Mouse (Mus musculus) intestine, postnatal 0 days (tissue): ENCODE measurements around the gene Nyap1. TPM values are rescaled to one million over a fixed set of nuclear protein-coding genes. Genes with fewer than 3 reads are reported as not detected.

Experiments
- ATAC-seq: fragments of 200-750 bp; cut with Nextera tagmentation; 2 replicates; pipeline ENCODE4 v1.8.0; 2017; ENCODE audit warnings: mild to moderate bottlenecking, moderate TSS enrichment, moderate library complexity
- H3K27ac ChIP-seq: fragments of 300-500 bp; sonication (generic); 2 replicates; pipeline ENCODE4 v1.5.1; 2014; ENCODE audit warnings: mild to moderate bottlenecking, low read depth, low read length, moderate library complexity
- H3K27me3 ChIP-seq: fragments of 300-500 bp; sonication (generic); replicated peaks from 2 replicates; pipeline ENCODE4 v1.6.1; 2014; ENCODE audit warnings: low read length, mixed read lengths; ENCODE audit not compliant: control insufficient read depth, insufficient read depth
- H3K36me3 ChIP-seq: fragments of 300-500 bp; sonication (generic); 2 replicates; pipeline ENCODE4 v1.6.1; 2014; ENCODE audit warnings: mild to moderate bottlenecking, moderate library complexity; ENCODE audit not compliant: control insufficient read depth, insufficient read depth
- H3K4me1 ChIP-seq: fragments of 300-500 bp; sonication (generic); replicated peaks from 2 replicates; pipeline ENCODE4 v1.6.1; 2014; ENCODE audit warnings: antibody characterized with exemption, low read length, mixed read lengths; ENCODE audit not compliant: control insufficient read depth, insufficient read depth
- H3K4me2 ChIP-seq: fragments of 300-500 bp; sonication (generic); replicated peaks from 2 replicates; pipeline ENCODE4 v1.6.1; 2014; ENCODE audit warnings: low read depth, mild to moderate bottlenecking, moderate library complexity
- H3K4me3 ChIP-seq: fragments of 300-500 bp; sonication (generic); 2 replicates; pipeline ENCODE4 v1.5.1; 2014; ENCODE audit warnings: low read depth, low read length
- H3K9ac ChIP-seq: fragments of 300-500 bp; sonication (generic); 2 replicates; pipeline ENCODE4 v1.6.1; 2014; ENCODE audit warnings: mild to moderate bottlenecking, low read depth, low read length
- H3K9me3 ChIP-seq: fragments of 300-500 bp; sonication (generic); 2 replicates; pipeline ENCODE4 v1.6.1; 2016; ENCODE audit warnings: mixed run types; ENCODE audit not compliant: control insufficient read depth
- CTCF ChIP-seq: sonication (generic); IDR thresholded peaks from 2 replicates; pipeline ENCODE4 v1.5.1; 2016; ENCODE audit warnings: low read depth, mild to moderate bottlenecking, control low read depth, antibody characterized with exemption, moderate library complexity
- WGBS: fragments of 180-500 bp; shearing (Covaris S2); extraction: QIAGEN DNeasy Blood & Tissue Kit; methylation state at CpG from one replicate; pipeline ENCODE4 v1.1.7; 2014; 5-methylcytosine and 5-hydroxymethylcytosine counted together
- polyA plus RNA-seq: library from polyadenylated mRNA; unstranded; fragments of >200 nt; fragmentation: Nextera tagmentation; extraction: Ambion mirVana; gene quantifications from 2 replicates; pipeline ENCODE4 v1.2.1, GENCODE M21; 2015

Nyap1 gene
- polyA plus RNA-seq, 1 experiment from 2014 or later, result 1.6 TPM

DNA sequence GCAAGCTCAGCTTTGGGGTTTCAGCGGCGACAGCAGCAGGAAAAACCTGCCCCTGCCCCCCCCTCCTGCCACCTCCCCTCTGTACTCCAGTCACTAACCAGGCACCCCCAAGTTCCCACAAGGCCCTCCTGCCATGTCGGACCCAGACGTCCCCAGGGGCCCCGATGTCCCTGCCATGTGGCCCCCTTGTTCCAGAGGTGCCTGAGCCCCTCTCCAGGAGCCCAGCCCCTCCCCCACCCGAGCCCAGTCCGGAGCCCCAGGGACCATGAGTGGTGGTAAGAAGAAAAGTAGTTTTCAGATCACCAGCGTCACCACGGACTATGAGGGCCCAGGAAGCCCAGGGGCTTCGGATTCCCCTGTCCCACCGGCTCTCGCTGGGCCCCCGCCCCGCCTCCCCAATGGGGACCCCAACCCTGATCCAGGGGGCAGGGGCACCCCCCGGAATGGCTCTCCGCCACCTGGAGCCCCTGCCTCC lies 5.5 kb upstream of the Nyap1 start:
- peak overlapping the region; percentile 98 for H3K27ac ChIP-seq
- no peaks in the 10 kb centered on the region for H3K9me3 ChIP-seq
- H3K4me2 ChIP-seq, result peak overlapping the region; percentile 95
- peaks cover 20% of the 10 kb centered on the region for H3K36me3 ChIP-seq
- H3K9ac ChIP-seq, result peak overlapping the region; percentile 86
- H3K4me1 ChIP-seq, result peaks cover 8% of the 10 kb centered on the region; the same call in 1 of the 2 replicates
- no peaks in the 10 kb centered on the region for H3K27me3 ChIP-seq
- no peak for TF ChIP-seq CTCF
- WGBS, result 1% methylated on average over 16 of the region's 16 CpGs
- H3K4me3 ChIP-seq, result peak overlapping the region; percentile 82
- no peak for ATAC-seq

DNA sequence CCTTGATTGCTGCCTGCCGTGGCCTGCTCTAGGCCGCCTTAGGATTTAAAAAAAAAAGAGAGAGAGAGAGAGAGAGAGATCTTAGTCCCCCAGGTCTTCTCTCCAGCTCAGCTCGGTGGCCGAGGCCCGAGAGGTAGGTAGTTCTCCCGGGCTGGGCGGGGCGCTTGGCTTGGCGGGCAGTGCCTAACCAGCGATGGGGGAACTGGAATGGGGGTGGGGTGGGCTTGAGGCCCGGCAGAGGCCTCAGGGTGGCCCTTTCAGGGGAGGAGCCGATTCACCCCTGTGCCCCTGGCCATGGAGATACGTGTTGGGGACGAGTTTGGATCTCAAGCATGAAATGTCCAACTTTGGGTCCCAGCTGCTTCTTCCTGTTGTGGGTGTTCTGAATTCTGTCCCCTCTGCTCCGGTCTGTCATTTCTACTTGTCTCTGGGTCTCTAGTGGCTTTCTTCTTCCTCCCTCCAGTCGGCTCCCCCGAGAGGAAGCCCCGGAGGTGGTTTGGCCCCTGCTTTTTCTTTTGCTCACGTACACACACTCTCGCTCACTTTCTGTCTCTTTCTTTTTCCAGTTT lies 5.0 kb upstream of the Nyap1 start:
- WGBS, result 1% methylated on average over 20 of the region's 20 CpGs
- no peak for TF ChIP-seq CTCF
- H3K36me3 ChIP-seq, result peaks cover 15% of the 10 kb centered on the region
- H3K27me3 ChIP-seq, result no peaks in the 10 kb centered on the region
- H3K9me3 ChIP-seq, result no peaks in the 10 kb centered on the region
- peak overlapping the region; percentile 95 for H3K4me2 ChIP-seq
- peak overlapping the region; percentile 86 for H3K9ac ChIP-seq
- H3K27ac ChIP-seq, result peak overlapping the region; percentile 98
- peaks cover 8% of the 10 kb centered on the region; the same call in 1 of the 2 replicates for H3K4me1 ChIP-seq
- peak overlapping the region; percentile 82 for H3K4me3 ChIP-seq
- ATAC-seq, result peak; percentile 19

DNA sequence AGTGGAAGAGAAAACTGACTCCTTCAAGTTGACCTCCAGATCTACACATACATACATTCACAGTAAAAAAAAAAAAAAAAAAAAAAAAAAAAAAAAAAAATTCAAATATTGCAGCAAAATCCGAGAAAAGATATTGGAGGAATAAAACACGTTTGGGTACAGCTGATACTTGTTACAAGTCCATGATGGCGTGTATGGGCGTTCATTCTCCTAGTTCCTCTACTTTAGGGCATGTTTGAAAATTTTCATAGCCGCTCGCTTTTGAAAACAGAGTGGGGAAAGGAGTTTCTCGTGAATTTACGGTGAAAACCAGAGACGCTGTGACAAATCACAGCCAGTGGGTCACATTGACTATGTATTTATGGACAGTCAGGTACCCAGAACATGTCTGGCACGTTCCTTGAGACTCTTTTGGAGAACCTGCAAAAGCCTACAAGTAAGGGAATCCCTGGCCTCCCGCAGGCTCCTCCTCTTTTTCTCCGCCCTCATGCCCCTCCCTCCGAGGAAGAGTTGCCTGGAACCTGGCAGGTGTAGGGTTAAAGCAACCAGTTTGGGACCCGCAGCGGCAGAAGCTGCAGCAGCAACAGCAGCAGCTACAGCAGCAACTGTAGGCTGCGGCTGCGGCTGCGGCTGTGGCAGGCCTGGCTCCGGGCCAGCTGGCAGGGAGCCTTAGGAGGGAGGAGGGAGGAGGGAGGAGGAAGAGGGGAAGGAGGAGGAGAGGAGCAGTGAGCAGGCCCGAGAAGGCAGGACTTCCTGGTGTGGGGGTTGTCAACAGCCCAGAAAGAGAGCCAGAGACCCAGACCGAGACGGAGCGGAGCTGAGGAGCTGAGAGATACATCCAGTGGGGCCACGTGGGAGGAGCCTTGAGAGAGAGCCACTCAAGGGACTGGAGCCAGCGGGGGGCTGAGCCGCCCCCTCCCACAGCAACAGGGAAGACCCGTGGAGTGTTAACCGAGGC lies 4.1 kb upstream of the Nyap1 start, which contains the start of gene Tsc22d4:
Gene Tsc22d4 (plus strand): TSS at position 517 of the 958 bp plus-strand sequence.
- H3K9me3 ChIP-seq, result no peaks in the 10 kb centered on the region
- ATAC-seq, result peak; percentile 69
- H3K36me3 ChIP-seq, result peaks cover 6% of the 10 kb centered on the region; the same call in 1 of the 2 replicates
- peaks cover 8% of the 10 kb centered on the region; the same call in 1 of the 2 replicates for H3K4me1 ChIP-seq
- WGBS, result 2% methylated on average over 28 of the region's 28 CpGs
- no peak for TF ChIP-seq CTCF
- H3K4me3 ChIP-seq, result peak within 1 kb of the TSS; percentile 82
- no peaks in the 10 kb centered on the region for H3K27me3 ChIP-seq
- H3K4me2 ChIP-seq, result peak within 1 kb of the TSS; percentile 95
- peak within 1 kb of the TSS; percentile 98 for H3K27ac ChIP-seq
- H3K9ac ChIP-seq, result peak within 1 kb of the TSS; percentile 86

DNA sequence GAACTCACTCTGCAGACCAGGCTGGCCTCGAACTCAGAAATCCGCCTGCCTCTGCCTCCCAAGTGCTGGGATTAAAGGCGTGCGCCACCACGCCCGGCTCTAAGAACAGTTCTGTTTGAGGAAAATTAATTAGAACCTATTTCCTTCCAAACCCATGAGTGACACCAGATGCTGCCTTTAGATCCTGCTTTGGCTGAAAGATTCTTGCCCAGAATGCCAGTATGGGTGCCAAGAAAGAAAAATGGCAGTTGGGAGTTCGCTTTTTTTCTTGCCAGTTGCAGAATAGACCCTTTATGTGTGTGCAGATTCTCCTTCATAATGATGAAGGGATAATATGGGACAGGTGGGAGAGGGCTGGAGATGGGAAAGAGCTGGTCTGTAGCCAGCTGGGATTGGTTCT lies 2.8 kb upstream of the Nyap1 start:
- Histone ChIP-seq H3K4me3 (no peak overlapping the region), H3K27ac (no peak overlapping the region), H3K9ac (no peak overlapping the region), H3K9me3 (no peaks in the 10 kb centered on the region), H3K4me1 (peaks cover 4% of the 10 kb centered on the region; the same call in 1 of the 2 replicates), H3K4me2 (no peak overlapping the region), H3K36me3 (peaks cover 2% of the 10 kb centered on the region; the same call in 1 of the 2 replicates), H3K27me3 (no peaks in the 10 kb centered on the region)
- TF ChIP-seq CTCF, result no peak
- no peak for ATAC-seq
- WGBS, result 86% methylated on average over 7 of the region's 7 CpGs

DNA sequence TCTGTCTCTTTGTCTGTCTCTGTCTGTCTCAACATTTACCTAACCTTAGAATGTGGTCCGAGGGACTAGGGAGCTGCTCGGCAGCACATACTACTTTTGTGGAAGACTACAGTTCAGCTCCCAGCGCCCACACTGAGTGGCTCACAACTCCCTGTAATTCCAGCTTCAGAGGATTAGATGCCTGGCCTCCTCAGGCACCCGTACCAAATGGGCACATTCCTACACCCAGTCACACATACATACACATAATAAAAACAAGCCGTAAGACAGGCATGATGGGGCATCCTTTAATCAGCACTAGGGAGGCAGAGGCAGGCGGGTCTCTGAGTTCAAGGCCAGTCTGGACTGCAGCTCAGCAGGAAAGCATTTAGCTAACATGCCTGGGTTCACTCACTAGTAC lies 1.4 kb upstream of the Nyap1 start:
- Histone ChIP-seq H3K9ac (no peak overlapping the region), H3K36me3 (no peaks in the 10 kb centered on the region; the same call in 1 of the 2 replicates), H3K27me3 (no peaks in the 10 kb centered on the region), H3K4me3 (no peak overlapping the region), H3K4me1 (no peaks in the 10 kb centered on the region), H3K27ac (no peak overlapping the region), H3K9me3 (no peaks in the 10 kb centered on the region), H3K4me2 (no peak overlapping the region)
- 90% methylated on average over 6 of the region's 6 CpGs for WGBS
- no peak for ATAC-seq
- no peak for TF ChIP-seq CTCF

DNA sequence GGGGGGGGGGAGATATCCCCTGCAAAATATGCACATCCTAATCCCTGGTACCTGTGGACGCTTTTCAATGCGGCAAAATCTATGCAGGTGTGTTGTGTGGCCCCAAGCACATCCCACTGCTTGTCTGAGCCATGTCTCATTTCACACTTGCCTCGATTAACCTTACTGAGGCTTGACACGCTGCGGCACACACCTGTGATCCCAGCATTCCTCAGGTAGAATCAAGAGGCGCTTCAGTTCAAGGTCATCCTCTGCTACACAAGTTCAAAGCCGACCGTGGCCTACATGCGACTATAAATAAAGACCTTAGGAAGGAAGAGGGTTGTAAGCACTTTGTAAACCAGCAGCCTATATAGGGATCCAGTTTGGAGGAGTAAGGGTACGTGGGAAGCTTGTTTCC lies 641 bp upstream of the Nyap1 start:
- Histone ChIP-seq H3K27me3 (no peaks in the 10 kb centered on the region), H3K4me2 (peak overlapping the region; percentile 92), H3K27ac (peak overlapping the region; percentile 83), H3K9me3 (no peaks in the 10 kb centered on the region), H3K36me3 (no peaks in the 10 kb centered on the region; the same call in 1 of the 2 replicates), H3K4me1 (no peaks in the 10 kb centered on the region), H3K9ac (peak overlapping the region; percentile 62; the same call in 1 of the 2 replicates), H3K4me3 (peak overlapping the region; percentile 65; the same call in 1 of the 2 replicates)
- 43% methylated on average over 10 of the region's 10 CpGs for WGBS
- no peak for ATAC-seq
- TF ChIP-seq CTCF, result no peak
